Mouse (Mus musculus) small intestine, adult 2 months (tissue): ENCODE results near the gene Olfr809. TPM values are rescaled to one million over a fixed set of nuclear protein-coding genes. Genes with fewer than 3 reads are reported as not detected.

Experiments used
- H3K27ac ChIP-seq: fragments of 200-500 bp; 2 replicates; pipeline ENCODE4 v1.5.1; 2012; ENCODE audit warnings: low read depth, low read length, control low read depth, inconsistent platforms; ENCODE audit not compliant: insufficient read depth
- H3K27me3 ChIP-seq: fragments of 200-500 bp; 2 replicates; pipeline ENCODE4 v1.6.1; 2012; ENCODE audit warnings: mild to moderate bottlenecking, moderate library complexity, low read length, inconsistent platforms; ENCODE audit not compliant: control insufficient read depth, insufficient read depth
- H3K36me3 ChIP-seq: fragments of 200-500 bp; 2 replicates; pipeline ENCODE4 v1.6.1; 2012; ENCODE audit warnings: mild to moderate bottlenecking, low read length, control low read depth, inconsistent platforms; ENCODE audit not compliant: control insufficient read depth, insufficient read depth
- H3K4me1 ChIP-seq: fragments of 200-500 bp; 2 replicates; pipeline ENCODE4 v1.6.1; 2012; ENCODE audit warnings: low read length, inconsistent platforms, mixed read lengths; ENCODE audit not compliant: control insufficient read depth, insufficient read depth, insufficient read length
- H3K4me3 ChIP-seq: fragments of 200-500 bp; 2 replicates; pipeline ENCODE4 v1.5.1; 2012; ENCODE audit warnings: low read depth, mild to moderate bottlenecking, control low read depth, inconsistent platforms, low read length, moderate library complexity
- CTCF ChIP-seq: fragments of 200-500 bp; IDR thresholded peaks from 2 replicates; pipeline ENCODE4 v1.5.1; 2012; ENCODE audit warnings: low read depth, mild to moderate bottlenecking, control low read depth, inconsistent platforms, low read length, moderate library complexity, mixed read lengths; ENCODE audit not compliant: insufficient replicate concordance, insufficient read length; ENCODE audit errors: extremely low read depth
- POLR2A ChIP-seq: fragments of 200-500 bp; IDR thresholded peaks from 2 replicates; pipeline ENCODE4 v1.6.1; 2012; ENCODE audit warnings: low read depth, mild to moderate bottlenecking, control low read depth, inconsistent platforms, low read length, moderate library complexity
- WGBS: fragments of 180-500 bp; shearing (Covaris S2); methylation state at CpG from one replicate; pipeline ENCODE4 v1.1.7; 2018; 5-methylcytosine and 5-hydroxymethylcytosine counted together
- polyA plus RNA-seq: library from polyadenylated mRNA; depleted of rRNA; stranded (reverse); fragments of >200 nt; gene quantifications from 2 replicates; pipeline ENCODE4 v1.2.3, GENCODE M21; 2012; rRNA removed

Gene Olfr809
- polyA plus RNA-seq = not detected in 2 replicates

- no peaks in the 10 kb centered on the region for H3K27me3 ChIP-seq
- H3K4me1 ChIP-seq = no peaks in the 10 kb centered on the region
- no peak within 1 kb of the TSS for H3K27ac ChIP-seq
- no peaks in the 10 kb centered on the region for H3K36me3 ChIP-seq
- no peak within 1 kb of the TSS for H3K4me3 ChIP-seq
- no peak for TF ChIP-seq CTCF
- TF ChIP-seq POLR2A = no peak
Measured at GRCm38 (mm10) chr10:129774338-129774737, at the start of gene Olfr809. TSS of gene Olfr809 (plus strand) at chr10:129774638.

- H3K4me3 ChIP-seq = no peak within 1 kb of the TSS
- TF ChIP-seq CTCF (no peak), POLR2A (no peak)
- 97% methylated on average over 2 of the region's 2 CpGs for WGBS
Measured at GRCm38 (mm10) chr10:129729275-129729674, 45.2 kb upstream of the Olfr809 start, which contains the start of gene Olfr805. TSS of gene Olfr805 (minus strand) at chr10:129729375.

GRCm38 (mm10) chr10:129741821-129742220 is 32.6 kb upstream of the Olfr809 start, which contains the start of gene Olfr806:
TSS of gene Olfr806 (minus strand) at chr10:129741921.
- Histone ChIP-seq H3K27me3 (no peaks in the 10 kb centered on the region), H3K4me1 (no peaks in the 10 kb centered on the region), H3K4me3 (no peak within 1 kb of the TSS), H3K27ac (no peak within 1 kb of the TSS), H3K36me3 (no peaks in the 10 kb centered on the region)
- no peak for TF ChIP-seq CTCF
- no peak for TF ChIP-seq POLR2A

More at GRCm38 (mm10) chr10:129729275-129729674, 45.2 kb upstream of the Olfr809 start, which contains the start of gene Olfr805:
- H3K27me3 ChIP-seq = no peaks in the 10 kb centered on the region
- no peaks in the 10 kb centered on the region for H3K4me1 ChIP-seq
- H3K36me3 ChIP-seq = no peaks in the 10 kb centered on the region
- no peak within 1 kb of the TSS for H3K27ac ChIP-seq

GRCm38 (mm10) chr10:129757693-129758092 is 16.7 kb upstream of the Olfr809 start, which contains the start of gene Olfr807:
TSS of gene Olfr807 (minus strand) at chr10:129757793.
- no peaks in the 10 kb centered on the region for H3K27me3 ChIP-seq
- H3K36me3 ChIP-seq = no peaks in the 10 kb centered on the region
- no peak for TF ChIP-seq CTCF
- no peak for TF ChIP-seq POLR2A
- H3K27ac ChIP-seq = no peak within 1 kb of the TSS
- H3K4me1 ChIP-seq = no peaks in the 10 kb centered on the region
- no peak within 1 kb of the TSS for H3K4me3 ChIP-seq
- WGBS = 81% methylated on average over 1 of the region's 1 CpGs

- H3K27ac ChIP-seq = no peak within 1 kb of the TSS
- WGBS = 88% methylated on average over 1 of the region's 1 CpGs
- H3K27me3 ChIP-seq = no peaks in the 10 kb centered on the region
- H3K36me3 ChIP-seq = no peaks in the 10 kb centered on the region
- H3K4me3 ChIP-seq = no peak within 1 kb of the TSS
- TF ChIP-seq CTCF (no peak), POLR2A (no peak)
- H3K4me1 ChIP-seq = no peaks in the 10 kb centered on the region
Measured at GRCm38 (mm10) chr10:129765182-129765581, 9.3 kb upstream of the Olfr809 start, which contains the start of gene Olfr808. TSS of gene Olfr808 (plus strand) at chr10:129765482.

GRCm38 (mm10) chr10:129778123-129778522 is 3.7 kb downstream of the Olfr809 start:
- Histone ChIP-seq H3K27ac (no peak overlapping the region), H3K36me3 (no peaks in the 10 kb centered on the region)

GRCm38 (mm10) chr10:129794817-129795216 is 20.4 kb downstream of the Olfr809 start, which contains the start of gene Olfr810:
TSS of gene Olfr810 (minus strand) at chr10:129794917.
- Histone ChIP-seq H3K36me3 (no peaks in the 10 kb centered on the region), H3K27me3 (no peaks in the 10 kb centered on the region), H3K27ac (no peak within 1 kb of the TSS), H3K4me1 (no peaks in the 10 kb centered on the region), H3K4me3 (no peak within 1 kb of the TSS)
- TF ChIP-seq CTCF = no peak
- TF ChIP-seq POLR2A = no peak

More at GRCm38 (mm10) chr10:129778123-129778522, 3.7 kb downstream of the Olfr809 start:
- TF ChIP-seq CTCF = no peak
- TF ChIP-seq POLR2A = no peak
- H3K4me3 ChIP-seq = no peak overlapping the region
- no peaks in the 10 kb centered on the region for H3K4me1 ChIP-seq
- H3K27me3 ChIP-seq = no peaks in the 10 kb centered on the region

GRCm38 (mm10) chr10:129804296-129804695 is 29.9 kb downstream of the Olfr809 start, which contains the start of gene Olfr811:
TSS of gene Olfr811 (minus strand) at chr10:129804396.
- TF ChIP-seq POLR2A (no peak), CTCF (no peak)
- no peaks in the 10 kb centered on the region for H3K36me3 ChIP-seq
- no peaks in the 10 kb centered on the region for H3K4me1 ChIP-seq
- 79% methylated on average over 4 of the region's 4 CpGs for WGBS
- H3K4me3 ChIP-seq = no peak within 1 kb of the TSS
- H3K27me3 ChIP-seq = no peaks in the 10 kb centered on the region
- no peak within 1 kb of the TSS for H3K27ac ChIP-seq

Other genes starting within 250 kb of the Olfr809 start
- not detected in 2 replicates for gene Olfr792, start 235.5 kb upstream of the Olfr809 start, polyA plus RNA-seq
- gene Olfr794, start 207.0 kb upstream of the Olfr809 start, polyA plus RNA-seq = not detected in 2 replicates
- gene Olfr796, start 162.1 kb upstream of the Olfr809 start, polyA plus RNA-seq = not detected in 2 replicates
- gene Olfr798, start 146.7 kb upstream of the Olfr809 start, polyA plus RNA-seq = not detected in 2 replicates
- not detected in 2 replicates for gene Olfr799, start 137.2 kb upstream of the Olfr809 start, polyA plus RNA-seq
- gene Olfr800, start 116.9 kb upstream of the Olfr809 start, polyA plus RNA-seq = not detected in 2 replicates
- not detected in 2 replicates for gene Olfr801, start 100.8 kb upstream of the Olfr809 start, polyA plus RNA-seq
- gene Olfr802, start 86.5 kb upstream of the Olfr809 start, polyA plus RNA-seq = not detected in 2 replicates
- not detected in 2 replicates for gene Olfr803, start 80.4 kb upstream of the Olfr809 start, polyA plus RNA-seq
- gene Olfr804, start 71.4 kb upstream of the Olfr809 start, polyA plus RNA-seq = not detected in 2 replicates
- not detected in 2 replicates for gene Olfr805, start 45.3 kb upstream of the Olfr809 start, polyA plus RNA-seq
- gene Olfr806, start 32.7 kb upstream of the Olfr809 start, polyA plus RNA-seq = not detected in 2 replicates
- not detected in 2 replicates for gene Olfr807, start 16.8 kb upstream of the Olfr809 start, polyA plus RNA-seq
- gene Olfr808, start 9.2 kb upstream of the Olfr809 start, polyA plus RNA-seq = not detected in 2 replicates
- gene Olfr810, start 20.3 kb downstream of the Olfr809 start, polyA plus RNA-seq = not detected in 2 replicates
- gene Olfr811, start 29.8 kb downstream of the Olfr809 start, polyA plus RNA-seq = not detected in 2 replicates
- gene Olfr812, start 71.5 kb downstream of the Olfr809 start, polyA plus RNA-seq = not detected in 2 replicates
- not detected in 2 replicates for gene Olfr813, start 80.7 kb downstream of the Olfr809 start, polyA plus RNA-seq
- not detected in 2 replicates for gene Olfr814, start 105.2 kb downstream of the Olfr809 start, polyA plus RNA-seq
- gene Olfr815, start 131.2 kb downstream of the Olfr809 start, polyA plus RNA-seq = not detected in 2 replicates
- not detected in 2 replicates for gene Olfr816, start 141.0 kb downstream of the Olfr809 start, polyA plus RNA-seq
- gene Olfr818, start 174.5 kb downstream of the Olfr809 start, polyA plus RNA-seq = not detected in 2 replicates
- not detected in 2 replicates for gene Olfr819, start 192.6 kb downstream of the Olfr809 start, polyA plus RNA-seq
- gene Olfr247, start 201.5 kb downstream of the Olfr809 start, polyA plus RNA-seq = not detected in 2 replicates
- not detected in 2 replicates for gene Gm10310, start 210.4 kb downstream of the Olfr809 start, polyA plus RNA-seq
- not detected in 2 replicates for gene Olfr820, start 238.0 kb downstream of the Olfr809 start, polyA plus RNA-seq